Mouse (Mus musculus) monocyte, adult 2 months (primary cell): ENCODE data around the gene Cyb5rl.

ENCODE experiments used
- DNase-seq, 2 experiments: peaks; one replicate each; pipeline ENCODE4 v3.0.0; 2022; ENCODE audit warnings: low spot score in 2 of 2, low read depth in 1 of 2

Cyb5rl gene

DNA sequence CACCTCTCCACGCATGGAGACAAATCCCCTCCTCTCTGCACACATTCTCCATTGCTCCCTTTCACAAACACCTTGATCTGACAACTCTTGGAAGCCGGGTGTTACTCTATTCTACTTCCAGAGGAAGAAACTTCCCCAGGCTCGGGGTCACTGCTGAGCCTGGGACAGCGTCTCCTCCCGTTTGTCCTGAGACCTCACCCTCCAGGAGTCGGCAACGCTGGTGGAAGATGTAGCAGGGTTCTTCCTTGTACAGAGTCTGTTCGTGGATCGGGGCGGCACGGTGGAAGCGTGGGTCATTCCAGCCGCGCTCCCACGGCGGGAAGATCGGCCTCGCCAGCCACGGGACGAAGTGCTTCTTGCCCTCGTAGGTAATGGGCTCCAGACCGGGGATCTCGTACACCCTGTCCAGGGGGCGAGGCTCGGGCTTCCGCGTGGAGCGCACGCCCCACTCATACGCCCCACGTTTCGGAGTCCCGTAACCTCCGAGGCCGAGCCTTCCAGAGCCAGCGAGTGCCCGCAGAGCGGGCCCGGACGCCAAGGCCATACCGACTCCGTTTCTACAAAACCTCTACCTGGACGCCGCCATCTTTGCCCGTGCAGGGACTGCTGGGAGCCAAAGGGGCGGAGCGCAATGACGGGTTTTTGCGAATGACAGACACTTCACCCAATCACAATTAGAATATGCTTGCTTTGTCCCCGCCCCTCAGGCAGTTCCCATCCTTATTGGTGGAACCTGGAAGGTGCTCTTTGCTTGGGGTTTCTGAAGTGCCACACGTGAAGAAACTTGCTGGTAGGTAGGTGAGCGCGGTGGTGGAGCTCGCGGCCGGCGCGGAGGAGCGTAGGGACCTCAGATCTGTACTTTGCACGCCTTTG, at the start of gene Cyb5rl, which contains the start of gene Mrpl37:
TSS of gene Cyb5rl (plus strand) at position 737 of the 873 bp plus-strand sequence.
TSS of gene Mrpl37 (minus strand) at position 617 of the 873 bp plus-strand sequence.
- peak; percentile 88 to 93 for DNase-seq

DNA sequence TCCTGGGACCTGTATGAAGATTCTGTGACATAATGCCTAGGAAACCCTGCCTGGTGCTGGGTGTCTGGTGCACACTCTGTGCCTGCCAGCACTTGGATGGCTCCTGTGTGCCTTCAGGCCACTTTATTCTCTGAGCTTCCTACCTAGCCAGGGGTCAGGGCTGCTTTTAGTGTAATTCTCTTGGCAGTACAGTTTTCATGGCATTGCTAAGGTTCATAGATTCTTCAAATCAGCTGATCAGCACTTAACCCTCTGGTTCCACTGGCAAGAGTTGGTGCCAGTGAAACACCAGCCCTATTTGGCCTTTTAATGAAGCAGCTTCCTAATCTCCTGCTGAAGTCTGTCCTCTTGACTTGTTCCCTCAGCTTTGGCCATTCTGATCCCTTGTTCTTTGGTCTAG, 49.5 kb upstream of the Cyb5rl start:
- DNase-seq: no peak

DNA sequence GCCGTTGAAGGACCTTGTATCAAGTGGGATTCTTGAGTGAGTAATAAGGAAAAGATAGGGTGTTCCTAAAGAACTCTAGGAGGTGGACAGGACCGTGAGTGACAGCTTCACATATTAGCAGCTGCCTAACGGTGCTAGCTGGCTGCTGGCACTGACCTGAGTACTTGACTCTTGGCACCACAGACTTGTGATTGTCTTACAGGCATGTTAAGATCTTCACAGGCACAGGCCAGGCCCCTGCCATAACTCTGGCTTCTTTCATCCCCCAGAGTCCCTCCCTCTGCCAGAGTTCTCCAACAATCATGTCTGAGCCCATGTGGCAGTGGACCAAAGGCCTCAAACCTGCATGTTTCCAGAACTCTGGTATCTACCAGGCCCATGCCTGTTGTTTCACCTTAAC, 48.3 kb upstream of the Cyb5rl start:
- no peak for DNase-seq

DNA sequence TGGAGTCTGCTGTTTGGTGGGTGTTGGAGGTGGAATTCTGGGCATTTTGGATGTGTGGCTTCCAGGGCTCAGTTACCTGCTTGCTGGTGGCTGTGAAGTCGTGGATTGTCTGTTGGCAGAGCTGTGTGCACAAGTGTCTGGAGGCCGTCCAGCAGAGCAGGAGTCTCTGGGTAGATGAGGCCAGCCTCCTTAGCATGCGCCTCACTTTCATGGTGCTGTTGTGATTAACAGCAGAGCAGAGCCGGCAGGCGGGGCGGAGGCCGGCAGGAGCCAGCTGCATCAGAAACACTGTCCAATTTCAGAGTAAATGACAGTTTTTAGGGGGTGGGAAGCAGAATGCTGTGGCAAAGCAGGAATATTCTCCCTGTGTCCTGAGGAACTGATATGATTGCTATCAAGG, 47.8 kb upstream of the Cyb5rl start:
- DNase-seq: no peak

DNA sequence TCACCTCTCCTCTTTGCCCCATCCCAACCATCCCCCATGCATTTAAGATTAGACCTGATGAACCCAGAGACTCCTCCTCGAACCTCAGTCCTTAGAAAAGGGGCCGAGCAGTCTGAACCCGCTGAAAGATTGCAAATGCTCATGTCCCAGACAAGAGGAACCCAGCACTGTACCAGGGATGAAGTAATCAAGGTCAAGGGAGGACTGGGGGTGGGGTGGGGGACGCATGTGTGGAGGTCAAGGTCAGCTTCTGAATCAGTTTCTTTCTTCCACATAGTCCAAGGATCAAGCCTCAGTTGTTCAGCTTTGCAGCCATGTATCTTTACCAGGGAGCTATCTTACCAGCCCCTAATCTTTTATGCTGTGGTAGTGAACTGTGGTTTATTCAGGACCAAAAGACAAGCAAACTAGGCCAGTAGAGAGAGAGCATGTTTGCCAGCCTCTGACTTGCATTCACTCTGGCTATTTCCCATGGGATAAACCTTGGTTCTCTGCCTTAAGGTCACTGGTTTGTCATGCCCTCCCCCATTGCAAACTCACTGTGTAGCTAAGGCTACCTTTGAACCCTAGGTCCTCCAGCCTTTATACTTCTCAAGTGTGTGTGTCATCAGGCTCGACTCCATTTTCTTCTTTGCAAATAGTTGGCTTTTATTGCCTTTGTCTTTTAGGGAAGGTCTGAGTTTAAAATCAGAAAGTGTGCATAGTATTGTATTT, 46.3 kb upstream of the Cyb5rl start:
- DNase-seq: no peak

DNA sequence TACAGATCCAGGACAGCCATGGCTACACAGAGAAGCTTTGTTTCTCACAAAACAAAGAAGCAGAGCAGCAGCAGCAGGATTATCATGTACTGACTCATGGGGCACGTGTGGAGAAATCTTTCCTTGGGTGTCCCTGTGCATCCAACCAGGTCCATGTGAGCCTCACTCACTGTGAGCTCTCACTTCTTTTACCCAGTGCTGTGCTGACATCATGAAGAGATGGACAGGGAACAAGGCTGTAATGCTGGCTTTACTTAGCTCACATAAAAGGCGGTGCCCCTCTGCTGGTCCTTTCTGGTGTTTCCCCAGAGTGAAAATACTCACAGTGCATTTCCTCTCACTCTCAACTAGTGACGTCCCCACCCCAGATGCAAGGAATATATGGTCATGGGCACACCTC, 45.3 kb upstream of the Cyb5rl start:
- no peak for DNase-seq

DNA sequence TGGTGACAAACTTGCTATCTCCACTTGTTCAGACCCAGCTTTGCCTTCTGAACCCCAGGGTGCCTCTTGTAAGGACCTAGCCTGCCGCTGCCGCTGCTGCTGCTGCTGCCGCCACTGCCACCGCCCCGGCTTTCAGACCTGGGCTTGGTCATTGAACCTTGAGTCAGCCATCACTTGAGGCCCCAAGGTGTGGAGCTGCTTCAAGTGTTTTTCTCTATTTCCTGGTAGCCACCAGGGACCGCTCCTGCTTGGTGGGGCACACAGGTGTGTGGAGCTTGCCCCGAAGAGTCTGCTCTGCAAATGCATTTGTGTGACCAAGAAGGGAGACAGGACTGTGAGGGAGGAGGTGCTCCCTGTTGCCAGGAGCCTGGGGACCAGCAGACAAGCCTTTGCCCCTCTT, 41.9 kb upstream of the Cyb5rl start:
- no peak for DNase-seq

DNA sequence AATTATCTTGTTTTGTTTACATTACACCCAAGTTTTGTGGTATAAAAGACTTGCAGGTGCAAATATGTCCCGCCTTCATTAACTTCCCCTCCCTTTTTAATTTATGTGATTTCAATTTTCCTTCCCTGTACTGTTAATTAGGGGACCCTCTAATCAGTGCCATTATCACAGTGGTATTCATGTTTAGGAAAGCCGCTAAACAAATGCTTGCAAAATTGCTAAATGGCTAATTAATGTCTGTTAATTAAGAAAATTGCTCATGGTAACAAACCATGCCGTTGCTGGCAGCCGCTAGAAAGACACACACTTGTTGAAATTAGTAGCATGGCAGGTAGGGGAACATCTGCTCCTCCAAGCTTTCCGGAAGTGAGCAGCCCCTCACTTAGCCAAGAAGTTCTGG, 41.4 kb upstream of the Cyb5rl start:
- no peak for DNase-seq

DNA sequence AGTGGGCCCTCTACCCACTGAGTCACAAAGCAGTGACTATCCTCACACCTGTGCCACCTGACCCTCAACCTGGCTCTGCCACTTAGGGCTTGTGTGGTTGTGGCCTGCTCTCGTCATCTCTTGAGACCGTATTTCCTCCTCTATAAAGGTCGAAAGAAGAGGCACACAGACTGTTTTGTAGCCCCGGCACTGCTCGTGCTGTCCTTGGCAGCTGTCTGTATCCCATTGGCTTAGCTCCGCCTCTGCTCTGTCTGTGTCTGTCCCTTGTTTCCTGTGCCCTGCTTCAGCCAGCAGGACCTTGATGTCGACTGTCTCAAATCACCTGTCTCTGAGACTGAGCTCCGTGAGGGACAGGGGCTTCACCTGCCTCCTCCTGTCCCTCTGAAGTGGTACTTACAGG, 40.3 kb upstream of the Cyb5rl start:
- no peak for DNase-seq

DNA sequence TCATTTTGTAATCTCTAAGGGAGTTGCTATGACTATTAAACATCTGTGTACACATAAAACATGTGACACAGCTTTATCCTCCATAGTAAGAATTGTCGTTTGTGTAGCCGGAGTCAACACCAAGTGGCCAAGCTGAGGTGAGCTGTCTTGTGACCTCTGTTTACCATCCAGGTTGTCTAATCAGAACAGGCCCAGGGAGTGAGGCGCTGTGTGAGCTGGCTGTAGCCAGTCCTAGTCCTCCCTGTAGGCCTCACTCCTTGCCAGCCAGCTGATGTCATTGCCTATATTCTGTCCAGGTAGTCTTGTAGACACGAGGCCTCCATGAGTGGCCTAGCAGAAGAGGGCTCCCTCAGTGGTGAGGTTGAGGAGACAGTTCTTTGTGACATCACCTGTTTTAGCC, 31.1 kb upstream of the Cyb5rl start:
- DNase-seq: no peak

DNA sequence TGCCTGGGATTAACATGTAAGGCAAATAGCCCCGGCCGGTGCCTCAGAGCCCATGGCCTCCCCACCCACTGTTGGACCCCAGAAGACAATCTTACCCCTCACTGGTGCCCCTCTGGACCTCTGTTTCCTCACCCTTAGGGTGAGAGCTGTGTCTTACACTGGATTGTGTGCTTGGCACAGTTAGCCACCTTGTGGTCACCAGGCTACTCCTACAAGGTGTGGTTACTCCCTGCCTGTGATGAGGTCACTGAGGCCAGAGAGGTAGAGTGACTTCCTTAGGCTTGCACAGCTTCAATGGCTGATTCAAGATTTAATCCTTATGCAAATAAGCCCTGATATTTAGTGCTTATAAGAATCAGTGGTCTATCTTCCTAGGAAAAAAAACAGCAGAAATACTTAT, 29.8 kb upstream of the Cyb5rl start:
- no peak for DNase-seq

DNA sequence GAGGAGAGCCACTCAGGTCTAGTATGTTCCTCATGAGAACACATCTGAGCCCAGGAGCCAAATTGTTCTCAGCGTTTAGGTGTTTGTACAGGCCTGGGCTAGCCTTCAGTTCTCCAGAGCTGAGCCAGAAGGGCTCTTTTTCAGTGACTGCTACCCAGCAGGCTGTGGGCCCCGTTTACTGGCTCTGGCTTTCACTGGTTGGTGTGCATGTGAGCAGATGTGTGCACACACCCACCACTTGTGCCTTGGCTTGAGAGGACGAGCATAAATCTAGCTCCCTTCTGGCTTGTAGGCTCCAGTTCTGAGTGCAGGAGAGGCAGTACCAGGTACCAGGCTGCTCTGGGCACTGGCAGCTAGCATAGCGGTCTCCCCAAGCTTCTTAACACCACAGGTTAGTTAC, 28.5 kb upstream of the Cyb5rl start:
- no peak for DNase-seq

DNA sequence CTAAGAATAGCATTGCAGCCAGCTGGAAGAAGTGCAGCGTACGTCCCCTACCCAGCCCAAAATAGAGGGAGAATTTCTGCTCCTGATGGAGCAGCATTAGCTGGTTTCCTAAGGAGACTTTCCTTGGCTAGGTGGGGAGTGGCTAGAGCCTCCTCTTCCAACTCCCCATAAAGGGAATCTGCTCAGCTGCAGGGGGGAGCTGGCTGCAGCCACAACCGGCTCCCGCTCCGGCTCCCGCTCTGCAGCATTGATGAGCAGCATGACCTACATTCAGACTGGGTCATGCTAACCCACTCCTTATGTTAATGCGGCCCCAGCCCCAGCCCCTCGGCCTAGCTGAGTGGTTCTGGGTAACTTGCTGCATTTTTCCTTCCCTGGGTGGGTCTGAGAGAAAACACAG, 27.5 kb upstream of the Cyb5rl start:
- no peak for DNase-seq

DNA sequence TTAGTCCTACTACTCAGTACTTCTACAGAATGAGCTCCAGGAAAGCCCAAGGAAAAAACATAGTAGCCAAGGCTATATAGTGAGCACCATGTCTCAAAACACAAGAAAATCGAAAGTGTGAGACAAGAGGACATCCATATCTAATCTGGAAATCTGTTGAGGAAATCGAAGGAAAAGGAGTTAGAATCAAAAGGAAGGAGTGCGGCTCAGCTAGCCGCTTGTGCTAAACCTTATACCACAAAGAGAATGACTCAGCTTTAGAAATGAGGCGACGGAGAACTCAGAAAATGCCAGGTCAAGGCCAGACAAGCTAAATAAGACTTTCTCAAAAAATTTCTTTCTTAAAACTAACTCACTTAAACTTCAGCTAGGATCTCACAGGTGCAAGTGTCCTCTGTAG, 24.5 kb upstream of the Cyb5rl start:
- DNase-seq: no peak

DNA sequence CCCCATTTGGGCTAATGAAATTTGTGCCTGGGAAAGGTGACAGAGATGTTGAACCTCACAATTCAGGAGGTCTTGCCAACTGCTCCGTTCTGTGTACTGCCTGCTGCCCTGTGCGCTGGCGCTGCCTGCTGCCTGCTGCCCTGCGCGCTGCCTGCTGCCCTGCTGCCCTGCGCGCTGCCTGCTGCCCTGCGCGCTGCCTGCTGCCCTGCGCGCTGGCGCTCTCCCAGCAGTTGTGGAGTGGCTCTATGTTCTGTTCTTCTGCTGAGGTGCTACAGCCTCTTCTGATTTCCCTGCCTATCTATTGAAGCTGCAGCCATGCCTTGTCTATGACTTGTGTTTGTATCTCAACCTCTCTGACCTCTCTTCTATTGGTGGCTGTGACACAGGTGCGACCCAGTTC, 21.6 kb upstream of the Cyb5rl start:
- DNase-seq: no peak

DNA sequence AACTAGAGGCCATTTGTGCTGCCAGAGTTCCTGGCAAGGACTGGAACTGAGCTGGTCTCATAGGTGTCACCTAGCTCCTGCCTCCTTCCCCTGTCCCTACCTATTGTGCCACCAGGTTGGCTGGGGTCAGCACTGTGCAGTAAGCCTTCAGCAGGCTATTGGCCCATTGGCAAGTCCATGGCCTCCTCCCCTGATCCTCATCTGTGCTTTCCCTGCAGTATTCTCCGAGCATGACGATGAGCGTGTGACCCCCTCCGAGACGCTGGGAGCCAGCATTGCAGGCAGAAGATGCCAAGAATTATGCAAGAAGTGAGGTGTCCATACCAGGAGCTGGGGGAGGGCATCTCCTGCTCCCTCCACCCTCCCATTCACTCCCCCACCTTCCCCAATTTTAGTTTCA, 19.0 kb upstream of the Cyb5rl start:
- no peak for DNase-seq

DNA sequence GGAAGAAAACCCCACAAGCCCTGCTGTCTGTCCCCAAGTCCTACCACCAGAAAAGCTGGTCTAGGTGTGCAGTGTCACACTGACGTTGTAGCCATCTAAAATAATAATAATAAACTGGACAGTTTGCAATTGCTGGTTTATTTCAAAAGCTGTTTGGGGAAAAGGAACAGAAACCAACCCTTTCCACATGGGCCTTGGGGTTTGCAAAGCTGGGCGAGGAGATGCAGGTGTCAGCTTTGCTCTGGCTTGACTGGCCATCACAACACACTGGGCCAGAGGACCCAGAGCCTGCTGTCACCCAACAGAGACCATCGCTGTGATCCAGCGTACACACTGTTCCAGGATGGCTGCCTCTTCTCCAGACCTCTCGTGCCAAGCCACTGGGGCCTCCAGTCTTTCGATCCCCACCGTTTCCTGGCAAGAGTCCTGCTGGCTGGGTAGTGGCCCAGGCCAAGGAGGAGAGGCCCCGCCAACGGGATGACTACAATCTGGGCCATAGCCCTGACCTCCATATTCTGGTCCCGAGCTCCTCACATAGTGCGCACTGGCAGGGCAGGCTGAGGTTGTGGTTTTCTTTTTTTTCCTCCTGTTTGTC, 18.1 kb upstream of the Cyb5rl start:
- no peak for DNase-seq

DNA sequence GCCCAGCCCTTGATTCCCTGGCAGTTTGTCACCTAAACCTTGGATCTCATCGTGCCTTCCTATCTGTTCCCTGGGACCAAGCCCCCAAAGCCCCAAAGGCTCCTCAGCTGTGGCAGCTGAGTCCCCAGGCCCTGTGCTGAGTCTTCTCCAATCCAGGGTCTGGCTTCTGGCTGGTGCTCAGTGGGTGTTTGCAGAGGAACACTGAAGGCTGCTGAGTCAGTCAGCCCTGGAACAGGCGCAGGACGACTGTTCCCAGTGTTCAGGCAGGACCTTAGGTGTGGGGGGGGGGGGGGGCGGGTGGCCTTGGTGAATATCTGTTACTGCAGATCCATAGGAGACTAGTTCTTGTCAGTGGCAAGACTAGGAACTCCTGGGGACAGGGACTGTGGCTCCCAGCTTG, 14.9 kb upstream of the Cyb5rl start:
- DNase-seq: no peak

DNA sequence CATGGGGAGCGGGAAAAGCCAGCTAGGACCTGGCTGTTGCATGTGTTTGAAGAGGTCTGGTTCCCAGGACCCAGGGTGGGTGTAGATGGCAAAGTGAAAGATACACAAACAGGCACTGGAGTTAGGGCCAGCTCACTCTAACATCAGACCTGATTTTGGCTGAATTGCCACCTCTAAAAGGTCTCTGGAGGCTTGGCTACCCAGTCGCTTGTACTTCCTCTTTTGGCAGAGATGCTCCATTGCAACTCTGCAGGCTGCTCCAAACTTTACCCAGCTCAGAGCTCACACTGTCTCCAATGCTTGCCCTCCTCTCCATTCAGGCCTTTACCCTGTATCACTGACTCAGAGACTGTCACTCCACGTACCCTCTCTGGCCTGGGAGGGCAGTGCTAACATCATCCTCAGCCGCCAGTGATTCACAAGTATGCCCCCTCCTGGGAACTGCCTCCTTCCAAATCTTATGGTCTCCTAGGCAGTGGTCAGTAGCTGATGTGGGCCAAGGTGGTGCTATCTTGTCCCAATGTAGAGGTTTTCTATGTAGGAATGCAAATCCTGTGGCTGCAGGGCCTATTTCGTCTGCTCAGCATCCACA, 13.7 kb upstream of the Cyb5rl start:
- DNase-seq: no peak

DNA sequence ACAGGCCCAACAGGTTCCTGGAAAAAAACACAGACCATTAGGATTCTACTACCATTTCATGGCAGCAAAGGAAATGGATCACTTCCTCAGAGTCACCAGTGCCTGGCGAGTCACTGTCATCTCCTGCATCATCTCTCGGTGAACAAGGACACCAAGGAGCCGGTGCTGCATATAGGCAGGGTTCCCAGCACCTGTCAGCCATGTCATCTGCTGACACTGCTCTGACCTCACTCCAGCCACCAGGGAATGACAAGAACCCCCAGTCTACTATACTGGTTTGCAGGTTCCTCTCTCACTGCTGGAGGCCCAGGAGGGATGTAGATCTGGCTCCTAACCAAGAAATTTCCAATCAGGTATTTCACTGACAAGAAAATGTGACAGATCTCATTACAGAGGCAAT, 10.7 kb upstream of the Cyb5rl start:
- no peak for DNase-seq

DNA sequence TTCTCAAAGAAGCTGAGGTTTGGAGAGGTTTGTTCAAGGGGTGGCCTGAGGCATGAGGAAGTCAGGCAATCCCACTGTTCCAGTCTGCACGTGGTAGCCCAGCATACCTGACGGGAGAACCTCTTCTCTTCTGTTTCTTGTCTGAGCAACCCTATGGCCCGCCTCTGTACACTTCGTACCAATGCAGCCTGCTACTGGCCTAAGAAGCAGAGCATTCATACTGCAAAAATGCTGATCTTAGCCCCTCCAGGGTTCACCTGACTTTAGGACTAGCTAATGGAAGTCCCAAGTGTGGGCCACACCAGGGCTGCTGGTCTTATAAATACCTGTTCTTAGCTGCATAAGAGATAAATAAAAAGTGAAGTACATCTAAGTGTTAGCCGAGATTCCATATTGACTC, 8.4 kb upstream of the Cyb5rl start:
- DNase-seq: no peak

DNA sequence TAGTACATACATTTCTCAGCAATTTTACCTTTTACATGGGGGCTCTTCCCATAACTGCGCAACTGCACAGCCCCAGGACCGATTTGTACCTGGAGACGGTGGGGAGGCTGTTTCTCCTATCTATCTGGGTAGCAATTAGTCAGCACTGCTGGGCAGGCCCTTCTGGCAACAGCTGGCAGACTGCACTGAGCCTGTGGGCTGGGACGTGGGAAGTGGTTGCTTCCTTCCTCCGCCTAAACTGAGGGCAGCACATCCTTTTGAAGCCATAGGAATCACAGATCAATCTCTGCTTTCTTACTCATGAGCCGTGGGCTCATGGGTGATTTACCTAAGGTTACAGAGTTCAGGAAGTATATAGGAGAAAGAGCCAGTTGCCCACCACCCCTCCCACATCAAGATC, 8.0 kb upstream of the Cyb5rl start:
- no peak for DNase-seq
